Mouse (Mus musculus) heart, postnatal 0 days (tissue): ENCODE measurements around the gene Reep3. TPM values are rescaled to one million over a fixed set of nuclear protein-coding genes. Genes with fewer than 3 reads are reported as not detected.
A peak's percentile ranks its signal among the peaks of the same experiment; 100 is the strongest.

Source experiments
- ATAC-seq: fragments of 200-750 bp; cut with Nextera tagmentation; 2 replicates; pipeline ENCODE4 v1.8.0; 2017; ENCODE audit warnings: low read depth, moderate number of reproducible peaks, moderate library complexity; ENCODE audit not compliant: insufficient read depth
- DNase-seq: peaks from one replicate; pipeline ENCODE4 v3.0.0-alpha.2; 2016; ENCODE audit warnings: low spot score
- H3K27ac ChIP-seq: fragments of 300-500 bp; sonication (generic); 2 replicates; pipeline ENCODE4 v1.5.1; 2014; ENCODE audit warnings: low read depth, mild to moderate bottlenecking
- H3K27me3 ChIP-seq: fragments of 300-500 bp; sonication (generic); 2 replicates; pipeline ENCODE4 v1.6.1; 2014; ENCODE audit warnings: low read length, mixed read lengths; ENCODE audit not compliant: control insufficient read depth, insufficient read depth
- H3K36me3 ChIP-seq: fragments of 300-500 bp; sonication (generic); replicated peaks from 2 replicates; pipeline ENCODE4 v1.6.1; 2014; ENCODE audit warnings: low read length, mixed read lengths; ENCODE audit not compliant: control insufficient read depth, insufficient read depth
- H3K4me1 ChIP-seq: fragments of 300-500 bp; sonication (generic); 2 replicates; pipeline ENCODE4 v1.6.1; 2014; ENCODE audit warnings: antibody characterized with exemption; ENCODE audit not compliant: control insufficient read depth, insufficient read depth
- H3K4me2 ChIP-seq: fragments of 300-500 bp; sonication (generic); 2 replicates; pipeline ENCODE4 v1.6.1; 2014; ENCODE audit warnings: low read depth, mild to moderate bottlenecking, low read length, moderate library complexity
- H3K4me3 ChIP-seq: fragments of 300-500 bp; sonication (generic); 2 replicates; pipeline ENCODE4 v1.5.1; 2014; ENCODE audit warnings: low read depth, low read length
- H3K9ac ChIP-seq: fragments of 300-500 bp; sonication (generic); replicated peaks from 2 replicates; pipeline ENCODE4 v1.6.1; 2014; ENCODE audit warnings: low read depth, low read length, mixed read lengths
- H3K9me3 ChIP-seq: fragments of 300-500 bp; sonication (generic); replicated peaks from 2 replicates; pipeline ENCODE4 v1.6.1; 2016; ENCODE audit warnings: low read length; ENCODE audit not compliant: control insufficient read depth
- CTCF ChIP-seq: IDR thresholded peaks from 2 replicates; pipeline ENCODE4 v1.5.1; 2016; ENCODE audit warnings: antibody characterized with exemption, control low read depth, low read depth
- EP300 ChIP-seq: IDR thresholded peaks from 2 replicates; pipeline ENCODE4 v1.6.1; 2016; ENCODE audit warnings: antibody characterized with exemption, low read depth
- WGBS: fragments of 180-500 bp; shearing (Covaris S2); extraction: QIAGEN DNeasy Blood & Tissue Kit; methylation state at CpG from one replicate; pipeline ENCODE4 v1.1.7; 2014; 5-methylcytosine and 5-hydroxymethylcytosine counted together
- polyA plus RNA-seq: library from polyadenylated mRNA; unstranded; fragments of >200 nt; fragmentation: Nextera tagmentation; extraction: Ambion mirVana; gene quantifications from 2 replicates; pipeline ENCODE4 v1.2.1, GENCODE M21; 2015
- total RNA-seq: library from RNA; depleted of rRNA; stranded (reverse); fragments of >200 nt; gene quantifications from 2 replicates; pipeline ENCODE4 v1.2.3, GENCODE M21; 2014; ENCODE audit warnings: low replicate concordance

Reep3 gene
- total and polyA plus RNA-seq, 2 experiments from 2014 or later = 26.6 to 26.8 TPM

DNA sequence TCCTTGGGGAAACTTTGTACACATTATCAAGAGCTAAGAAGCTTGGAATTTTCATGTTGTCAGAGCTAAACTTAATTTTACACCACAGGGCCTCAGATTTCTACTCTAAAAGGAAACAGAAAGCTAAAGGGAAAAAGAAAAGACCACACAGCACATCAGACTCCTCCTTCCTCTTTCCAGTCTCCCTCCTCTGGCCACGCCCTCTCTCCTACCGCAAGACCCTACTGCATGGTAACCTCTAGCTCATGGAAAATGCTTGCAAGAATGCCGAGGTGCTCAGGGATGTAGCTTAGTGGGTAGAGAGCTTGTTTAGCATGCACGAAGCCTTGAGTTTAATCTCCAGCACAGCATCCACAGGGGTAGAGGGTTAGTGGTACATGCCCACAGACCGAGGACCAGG lies 24.9 kb downstream of the Reep3 start:
- Histone ChIP-seq H3K36me3 (no peaks in the 10 kb centered on the region), H3K9me3 (no peaks in the 10 kb centered on the region), H3K27me3 (no peaks in the 10 kb centered on the region), H3K4me3 (no peak overlapping the region), H3K4me1 (peaks cover 18% of the 10 kb centered on the region), H3K27ac (peak overlapping the region; percentile 48; the same call in 1 of the 2 replicates), H3K4me2 (0 out of 2 replicates have a peak overlapping the region, but pooled peaks have one; percentile 9), H3K9ac (no peak overlapping the region)
- WGBS = 68% methylated on average over 5 of the region's 5 CpGs
- TF ChIP-seq EP300 = no peak
- TF ChIP-seq CTCF = no peak
- no peak for ATAC-seq
- no peak for DNase-seq

DNA sequence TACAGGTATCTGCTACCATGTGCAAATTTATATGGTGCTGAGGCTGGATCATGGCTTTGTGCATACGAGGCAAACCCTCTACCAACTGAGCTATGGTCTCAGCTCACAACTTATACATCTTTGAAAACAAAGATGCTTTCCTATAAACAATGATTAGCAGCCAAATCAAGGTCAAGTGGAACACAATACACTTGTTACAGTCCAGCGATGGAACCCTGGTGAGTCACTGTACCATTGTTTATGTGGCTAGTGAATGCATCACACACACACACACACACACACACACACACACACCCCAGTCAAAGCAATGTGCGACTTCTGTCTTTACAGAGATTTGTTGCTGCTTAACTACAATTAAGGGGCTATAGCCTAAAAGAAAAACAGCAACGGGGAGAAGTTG lies 25.4 kb downstream of the Reep3 start:
- no peaks in the 10 kb centered on the region for H3K27me3 ChIP-seq
- no peaks in the 10 kb centered on the region for H3K36me3 ChIP-seq
- ATAC-seq = 0 out of 2 replicates have a peak, but pooled peaks have one; percentile 33
- 0 out of 2 replicates have a peak overlapping the region, but pooled peaks have one; percentile 9 for H3K4me2 ChIP-seq
- H3K9ac ChIP-seq = no peak overlapping the region
- TF ChIP-seq CTCF (no peak), EP300 (no peak)
- no peak overlapping the region for H3K4me3 ChIP-seq
- peaks cover 13% of the 10 kb centered on the region; the same call in 1 of the 2 replicates for H3K4me1 ChIP-seq
- H3K27ac ChIP-seq = 0 out of 2 replicates have a peak overlapping the region, but pooled peaks have one; percentile 48
- no peaks in the 10 kb centered on the region for H3K9me3 ChIP-seq
- 57% methylated on average over 4 of the region's 4 CpGs for WGBS
- DNase-seq = no peak

DNA sequence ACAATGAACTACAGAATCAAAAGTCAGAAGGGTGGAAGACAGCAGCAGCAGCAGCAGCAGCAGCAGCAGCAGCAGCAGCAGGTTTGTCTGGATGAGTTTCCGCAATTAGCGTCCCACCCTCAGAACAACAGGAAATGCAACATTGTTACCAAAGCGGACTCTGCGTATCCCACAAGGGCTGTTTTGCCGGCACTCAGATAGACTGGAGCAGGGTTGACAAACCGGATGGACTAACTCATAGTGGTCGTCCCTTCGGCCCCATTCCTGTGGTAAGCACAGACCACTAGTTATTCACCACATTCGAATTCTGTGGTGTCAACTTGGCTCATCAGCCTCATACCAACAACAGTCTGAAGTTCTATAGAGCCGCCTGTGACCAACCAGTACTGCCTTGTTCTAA lies 27.7 kb downstream of the Reep3 start:
- no peaks in the 10 kb centered on the region for H3K27me3 ChIP-seq
- H3K36me3 ChIP-seq = no peaks in the 10 kb centered on the region
- DNase-seq (no peak), ATAC-seq (no peak)
- no peak for TF ChIP-seq CTCF
- no peak for TF ChIP-seq EP300
- no peaks in the 10 kb centered on the region for H3K9me3 ChIP-seq
- H3K4me2 ChIP-seq = no peak overlapping the region
- H3K4me1 ChIP-seq = peaks cover 20% of the 10 kb centered on the region
- H3K27ac ChIP-seq = peak overlapping the region; percentile 3
- H3K4me3 ChIP-seq = no peak overlapping the region
- WGBS = 74% methylated on average over 10 of the region's 10 CpGs
- H3K9ac ChIP-seq = no peak overlapping the region

DNA sequence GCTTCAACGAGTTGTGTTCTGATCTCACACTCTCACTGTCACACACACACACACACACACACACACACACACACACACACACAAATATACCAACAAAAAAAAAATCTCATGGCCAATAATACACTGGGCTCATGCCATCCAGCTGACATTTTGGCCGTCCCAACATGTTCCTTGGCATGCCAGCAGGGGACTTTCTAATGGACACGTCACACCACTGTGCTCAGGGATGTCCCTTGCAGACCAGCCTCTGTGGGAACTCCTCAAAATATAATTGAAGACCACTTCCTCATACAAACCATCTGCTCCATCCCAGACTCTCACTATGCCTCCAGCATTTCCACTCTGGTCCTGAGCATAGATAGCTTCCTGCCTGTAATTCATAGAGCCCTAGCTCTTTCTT lies 30.3 kb downstream of the Reep3 start:
- Histone ChIP-seq H3K4me1 (peaks cover 24% of the 10 kb centered on the region), H3K27me3 (no peaks in the 10 kb centered on the region), H3K27ac (no peak overlapping the region), H3K9me3 (no peaks in the 10 kb centered on the region), H3K4me3 (no peak overlapping the region), H3K36me3 (no peaks in the 10 kb centered on the region), H3K4me2 (no peak overlapping the region), H3K9ac (no peak overlapping the region)
- no peak for TF ChIP-seq EP300
- TF ChIP-seq CTCF = no peak
- ATAC-seq (0 out of 2 replicates have a peak, but pooled peaks have one; percentile 37), DNase-seq (no peak)
- 60% methylated on average over 3 of the region's 3 CpGs for WGBS

DNA sequence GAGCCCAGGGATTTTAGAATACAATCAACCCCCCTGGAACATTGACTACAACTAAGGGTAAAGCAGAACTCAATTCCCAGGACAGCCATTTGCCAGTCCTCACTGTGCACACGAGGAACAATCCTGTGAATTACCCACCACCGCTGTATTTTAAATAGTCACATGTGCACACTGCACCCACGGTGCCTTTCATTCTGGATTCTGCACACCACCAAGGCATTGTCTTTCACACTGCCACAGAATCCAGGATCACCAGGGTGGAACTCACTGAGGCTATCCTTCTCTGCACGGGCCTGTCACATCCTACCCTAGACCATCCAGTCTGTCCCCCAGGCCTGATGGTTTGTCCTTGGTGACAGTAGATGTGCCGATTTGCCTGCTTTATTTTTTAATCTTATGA lies 30.8 kb downstream of the Reep3 start:
- H3K27me3 ChIP-seq = no peaks in the 10 kb centered on the region
- DNase-seq (no peak), ATAC-seq (0 out of 2 replicates have a peak, but pooled peaks have one; percentile 8)
- TF ChIP-seq EP300 = no peak
- TF ChIP-seq CTCF = no peak
- H3K4me3 ChIP-seq = no peak overlapping the region
- H3K4me1 ChIP-seq = peaks cover 22% of the 10 kb centered on the region
- no peaks in the 10 kb centered on the region for H3K9me3 ChIP-seq
- no peaks in the 10 kb centered on the region for H3K36me3 ChIP-seq
- H3K4me2 ChIP-seq = no peak overlapping the region
- H3K27ac ChIP-seq = peak overlapping the region; percentile 40
- no peak overlapping the region for H3K9ac ChIP-seq
- 57% methylated on average over 5 of the region's 5 CpGs for WGBS

DNA sequence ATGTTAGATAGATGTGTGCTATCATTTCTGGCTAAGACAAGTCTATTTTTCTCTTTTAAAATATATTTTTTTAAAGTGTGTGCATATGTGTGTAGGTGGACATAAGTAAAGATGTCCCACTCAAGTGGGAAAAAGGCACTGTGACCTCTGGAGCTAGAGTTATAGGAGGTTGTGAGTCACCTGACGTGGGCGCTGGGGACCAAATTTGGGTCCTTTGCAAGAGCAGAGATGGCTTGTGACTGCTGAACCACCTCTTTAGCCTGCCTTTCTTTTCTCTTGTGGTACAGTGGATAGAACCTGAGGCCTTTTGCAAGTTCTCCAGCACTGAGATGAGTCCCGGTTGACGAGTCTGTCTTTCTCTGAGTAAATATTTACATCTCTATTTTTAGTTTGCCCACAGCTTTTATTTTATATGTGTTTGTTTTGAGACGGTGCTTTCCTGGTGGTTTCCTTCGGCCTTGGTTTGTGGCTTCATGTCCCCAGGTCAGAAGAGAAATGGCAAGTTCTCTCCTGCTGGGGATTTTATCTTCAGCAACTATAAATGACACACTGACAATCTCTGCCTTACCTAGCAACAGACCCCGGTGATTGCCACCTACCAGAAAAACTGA lies 31.4 kb downstream of the Reep3 start:
- no peak overlapping the region for H3K4me2 ChIP-seq
- no peak for DNase-seq
- no peaks in the 10 kb centered on the region for H3K9me3 ChIP-seq
- H3K4me1 ChIP-seq = peaks cover 22% of the 10 kb centered on the region
- no peaks in the 10 kb centered on the region for H3K36me3 ChIP-seq
- H3K4me3 ChIP-seq = no peak overlapping the region
- TF ChIP-seq EP300 = no peak
- TF ChIP-seq CTCF = no peak
- H3K27ac ChIP-seq = peak overlapping the region; percentile 40
- no peak for ATAC-seq
- H3K9ac ChIP-seq = no peak overlapping the region
- no peaks in the 10 kb centered on the region for H3K27me3 ChIP-seq
- WGBS = 55% methylated on average over 7 of the region's 7 CpGs
